Mouse (Mus musculus): ENCODE data around the gene Abcb5. TPM values are rescaled to one million over a fixed set of nuclear protein-coding genes. Genes with fewer than 3 reads are reported as not detected.

The Abcb5 gene
- total RNA-seq, 2 experiments from 2014 or later = not detected

Other genes with a start within 250 kb of the Abcb5 start
- gene Sp8, start 120.1 kb downstream of the Abcb5 start, total RNA-seq (2021) = not detected